Mouse (Mus musculus) bone marrow macrophage, adult 2 months (primary cell): Measurements from ENCODE around the gene Trpv5.

Source experiments
- CTCF ChIP-seq: IDR thresholded peaks from 2 replicates; pipeline ENCODE4 v1.5.1; 2012; ENCODE audit warnings: low read depth, mild to moderate bottlenecking, low read length, moderate library complexity
- POLR2A ChIP-seq: IDR thresholded peaks from 2 replicates; pipeline ENCODE4 v1.6.1; 2012; ENCODE audit warnings: mild to moderate bottlenecking, low read depth, low read length, borderline replicate concordance

- TF ChIP-seq CTCF (no peak), POLR2A (no peak)
Measured at GRCm38 (mm10) chr6:41704123-41704522, 23.6 kb upstream of the Trpv5 start, which contains the start of gene Kel.
